Mouse (Mus musculus) layer of hippocampus, postnatal 10 days (tissue): ENCODE measurements at regions not wholly inside any gene's neighbourhood (a gene's known extent, or its start where the extent isn't known, plus 50 kb on each side); places are given as distances from the start of the nearest gene placed in this dataset.
A peak's percentile ranks its signal among the peaks of the same experiment; 100 is the strongest.

Source experiments
- DNase-seq, 2 experiments: peaks; one replicate each; pipeline ENCODE4 v3.0.0; 2021; ENCODE audit warnings: low spot score in 2 of 2

GRCm38 (mm10) chr4:70844742-70845141 lies 309.9 kb upstream of the Megf9 start:
- DNase-seq: no peak

DNA sequence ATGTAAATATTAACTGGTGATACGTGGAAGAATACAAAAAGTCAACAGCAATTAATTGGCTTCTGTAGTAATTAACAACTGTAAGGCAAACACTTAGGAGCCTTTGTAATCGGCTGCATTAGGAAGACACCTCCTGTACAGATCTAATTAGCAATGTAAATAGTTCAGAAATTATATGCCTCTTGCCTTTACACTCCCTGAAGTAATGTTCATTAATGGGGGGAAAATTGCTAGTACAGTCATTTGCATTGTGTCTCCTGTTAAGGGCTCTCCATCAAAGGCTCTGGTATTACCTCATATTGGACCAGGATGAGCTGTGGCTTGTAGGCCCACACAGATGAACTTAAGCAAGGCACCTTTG lies 276.1 kb upstream of the Megf9 start:
- no peak for DNase-seq

GRCm38 (mm10) chr4:70810311-70810955 lies 275.6 kb upstream of the Megf9 start:
- DNase-seq: no peak

DNA sequence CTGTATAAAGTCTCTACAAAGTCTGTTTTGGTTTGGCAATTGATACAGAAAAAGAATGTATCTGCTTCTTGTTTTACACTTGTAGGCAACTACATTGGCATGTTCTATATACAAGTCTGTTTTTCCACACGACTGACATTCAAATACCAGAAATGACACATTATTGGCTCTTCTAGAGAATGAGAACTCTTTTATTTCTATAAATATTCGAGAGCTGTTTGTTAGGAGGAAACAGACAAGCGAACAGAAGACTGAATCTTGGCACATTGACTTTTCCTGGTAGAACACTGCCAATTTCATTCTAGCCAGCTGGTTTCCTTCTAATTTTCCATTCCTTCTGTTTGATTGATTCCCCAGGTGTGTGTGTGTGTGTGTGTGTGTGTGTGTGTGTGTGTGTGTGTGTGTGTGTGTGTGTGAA lies 270.1 kb upstream of the Megf9 start:
- peak; percentile 30 to 40 for DNase-seq

DNA sequence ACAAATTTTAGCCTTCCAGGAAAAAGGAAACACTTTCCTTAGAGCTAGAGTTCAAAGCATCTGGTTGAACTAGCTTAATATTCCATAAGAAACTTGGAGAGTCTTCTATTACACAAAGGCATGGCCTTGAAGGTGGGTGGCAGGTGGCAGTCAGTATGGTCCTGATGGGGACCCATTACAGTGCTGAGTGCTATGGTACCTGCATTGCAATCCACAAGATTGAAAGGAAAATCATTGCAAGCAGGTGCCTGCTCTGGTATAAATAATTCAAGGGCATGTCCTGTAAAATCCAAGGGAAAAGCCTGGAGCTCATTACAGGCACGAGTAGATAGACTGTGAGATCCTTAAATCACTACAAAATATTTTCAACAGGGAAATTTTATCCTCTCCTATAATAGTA lies 263.7 kb upstream of the Megf9 start:
- no peak for DNase-seq

DNA sequence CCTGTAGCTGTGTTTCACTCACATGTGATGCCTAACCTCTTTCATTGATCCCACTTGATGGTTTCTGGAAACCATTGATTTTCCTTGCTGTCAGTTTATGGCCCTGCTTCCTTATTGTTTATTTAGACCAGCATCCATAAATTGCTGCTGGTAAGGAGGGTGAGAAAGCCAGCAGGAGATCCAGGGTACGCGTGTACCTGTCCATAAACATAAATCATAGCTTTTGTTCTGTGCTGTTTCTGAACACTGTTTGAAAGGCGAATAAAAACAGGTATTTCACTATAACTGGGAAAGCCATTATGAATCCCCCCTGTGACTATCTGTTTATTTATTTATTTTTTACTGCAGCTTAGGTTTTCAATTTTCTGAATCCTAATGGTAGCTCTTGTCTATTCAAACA lies 263.1 kb upstream of the Megf9 start:
- DNase-seq: no peak

- DNase-seq: no peak
These were observed 248.7 kb upstream of the Megf9 start for GRCm38 (mm10) chr4:70783487-70783886.

GRCm38 (mm10) chr4:70781591-70781990 lies 246.8 kb upstream of the Megf9 start:
- no peak for DNase-seq

DNA sequence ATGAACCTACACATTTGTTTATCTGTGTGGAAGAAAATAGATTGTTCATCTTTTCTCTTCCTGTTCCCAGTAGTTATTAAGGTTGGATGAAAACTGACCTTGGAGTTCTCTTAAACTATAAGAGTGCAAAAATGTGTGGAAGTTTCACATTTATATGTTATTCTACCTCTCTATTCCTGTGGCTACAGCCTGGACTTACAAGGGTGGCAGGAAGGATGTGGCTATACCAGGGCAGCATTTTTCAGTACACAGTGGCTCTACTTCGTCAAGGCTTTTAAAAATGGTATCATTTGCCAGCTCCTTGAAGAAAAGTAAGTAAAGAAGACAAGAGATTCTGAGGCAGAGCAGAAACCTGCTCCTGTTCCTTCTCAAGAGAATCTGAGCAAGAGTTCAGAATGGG lies 241.5 kb upstream of the Megf9 start:
- DNase-seq: no peak

GRCm38 (mm10) chr4:70743425-70743824 lies 208.6 kb upstream of the Megf9 start:
- no peak for DNase-seq

- no peak for DNase-seq
These were observed 207.2 kb upstream of the Megf9 start for GRCm38 (mm10) chr4:70742002-70742401.

GRCm38 (mm10) chr4:70741121-70741520 lies 206.3 kb upstream of the Megf9 start:
- DNase-seq: no peak

DNA sequence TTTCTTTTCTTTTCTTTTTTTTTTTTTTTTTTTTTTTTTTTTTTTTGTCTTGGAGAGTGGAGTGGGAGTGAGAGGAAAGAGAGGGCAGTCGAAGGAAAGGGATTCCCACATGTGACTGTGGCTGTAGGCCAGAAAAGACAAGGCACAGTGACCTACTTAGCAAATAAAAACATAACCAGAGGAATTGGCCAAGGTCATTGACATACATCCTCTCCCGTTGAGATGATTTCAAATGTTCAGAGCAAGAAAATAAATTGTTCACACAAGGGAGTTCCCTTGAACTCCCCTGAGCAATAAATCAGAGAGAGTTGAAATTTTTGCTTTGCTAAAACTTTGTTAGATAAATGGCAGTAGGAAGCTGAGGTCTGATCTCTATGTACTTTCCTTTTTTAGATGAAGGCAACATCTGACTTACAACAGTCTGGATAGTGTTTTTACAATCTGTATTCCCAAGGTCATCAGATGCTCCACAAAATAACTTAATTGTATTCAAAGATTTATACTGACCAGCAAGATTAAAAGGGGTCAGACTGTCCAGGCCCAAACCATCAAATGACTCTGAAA lies 174.4 kb upstream of the Megf9 start:
- no peak for DNase-seq

DNA sequence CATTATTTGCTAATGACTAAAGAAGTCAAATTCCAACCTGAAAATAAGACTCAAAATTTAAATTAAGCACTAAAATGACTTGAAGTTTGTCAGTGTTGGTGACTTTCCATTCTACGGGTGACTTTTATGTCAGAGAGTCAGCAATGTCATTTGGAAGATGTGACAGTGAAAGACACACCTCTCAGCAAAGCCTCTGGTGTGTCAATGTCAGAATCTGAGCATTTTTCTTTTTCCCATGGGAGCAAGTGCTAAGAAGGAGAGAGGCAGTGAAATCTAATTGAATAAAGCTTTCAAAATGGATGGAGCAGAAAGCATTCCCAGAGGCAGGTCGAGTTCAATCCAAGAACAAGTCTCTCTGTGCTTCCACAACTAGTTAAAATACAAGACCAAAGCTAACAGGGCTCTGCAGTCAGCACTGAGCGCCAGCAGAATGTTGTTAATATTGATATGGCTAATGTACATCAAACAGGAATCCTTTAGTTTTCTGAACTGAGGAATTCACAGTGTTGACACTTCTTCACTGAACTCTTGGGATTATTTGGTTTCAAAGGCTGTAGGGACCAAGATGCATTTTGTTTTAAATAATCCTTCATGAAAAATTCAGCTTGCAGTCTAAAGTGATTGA lies 170.4 kb upstream of the Megf9 start:
- DNase-seq: no peak

DNA sequence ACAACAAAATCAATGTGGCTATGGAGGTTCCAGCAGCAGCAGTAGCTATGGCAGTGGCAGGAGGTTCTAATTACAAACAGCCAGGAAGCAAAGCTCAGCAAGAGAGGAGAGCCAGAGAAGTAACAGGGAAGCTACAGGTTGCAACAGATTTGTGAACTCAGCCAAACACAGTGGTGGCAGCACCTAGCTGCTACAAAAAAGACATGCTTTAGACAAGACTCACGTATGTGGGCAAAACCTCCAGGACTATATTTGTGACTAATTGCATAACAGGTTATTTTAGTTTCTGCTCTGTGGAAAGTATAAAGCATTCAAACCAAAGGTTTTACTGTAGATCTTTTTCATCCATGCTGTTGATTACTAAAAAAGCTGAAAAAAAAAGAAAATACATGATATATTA lies 166.1 kb upstream of the Megf9 start:
- DNase-seq: no peak

- DNase-seq: no peak
These were observed 129.4 kb upstream of the Megf9 start for GRCm38 (mm10) chr4:70664181-70664580.

DNA sequence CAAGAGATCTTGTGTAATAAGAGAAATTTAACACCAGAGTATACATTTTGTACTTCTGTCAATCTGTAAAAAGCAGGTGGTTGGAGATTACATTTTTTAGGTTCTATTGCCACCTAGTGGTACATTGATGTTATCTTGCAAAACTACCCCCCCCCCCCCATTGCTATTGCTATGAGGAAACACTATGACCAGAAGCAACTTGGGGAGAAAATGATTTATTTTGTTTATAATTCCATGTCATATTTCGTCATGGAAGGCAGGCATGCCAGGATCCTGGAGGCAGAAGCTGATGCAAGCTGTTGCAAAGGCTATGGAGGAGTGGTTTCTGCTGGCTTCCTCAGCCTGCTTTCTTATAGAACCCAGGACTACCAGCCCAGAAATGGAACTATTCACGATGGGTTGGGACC lies 86.6 kb upstream of the Megf9 start:
- peak in 1 of 2 experiments; percentile 8 for DNase-seq

- peak in 1 of 2 experiments; percentile 7 for DNase-seq
These were observed 85.0 kb upstream of the Megf9 start for GRCm38 (mm10) chr4:70619636-70620287.

DNA sequence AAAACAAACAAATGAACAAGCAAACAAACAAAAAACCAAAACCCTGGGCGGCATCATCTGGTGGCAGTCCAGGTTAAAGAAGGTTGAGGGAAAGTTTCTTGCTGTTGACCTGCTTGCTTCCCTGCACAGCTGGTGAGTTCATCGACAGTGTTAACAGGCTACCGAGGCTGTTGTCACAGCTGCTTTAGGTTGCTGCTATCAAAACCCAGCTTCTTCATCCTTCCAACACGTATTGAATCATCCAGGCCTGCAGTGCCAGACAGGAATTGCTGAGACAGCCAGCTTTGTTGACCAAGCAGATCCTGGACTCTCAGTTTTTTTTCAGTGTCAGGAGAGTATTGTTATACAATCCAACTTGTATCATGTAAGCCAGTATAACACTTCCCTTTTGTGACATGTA lies 81.0 kb upstream of the Megf9 start:
- no peak for DNase-seq

GRCm38 (mm10) chr4:70614411-70614810 lies 79.6 kb upstream of the Megf9 start:
- no peak for DNase-seq

GRCm38 (mm10) chr4:70603209-70603852 lies 68.5 kb upstream of the Megf9 start:
- peak; percentile 42 to 55 for DNase-seq

DNA sequence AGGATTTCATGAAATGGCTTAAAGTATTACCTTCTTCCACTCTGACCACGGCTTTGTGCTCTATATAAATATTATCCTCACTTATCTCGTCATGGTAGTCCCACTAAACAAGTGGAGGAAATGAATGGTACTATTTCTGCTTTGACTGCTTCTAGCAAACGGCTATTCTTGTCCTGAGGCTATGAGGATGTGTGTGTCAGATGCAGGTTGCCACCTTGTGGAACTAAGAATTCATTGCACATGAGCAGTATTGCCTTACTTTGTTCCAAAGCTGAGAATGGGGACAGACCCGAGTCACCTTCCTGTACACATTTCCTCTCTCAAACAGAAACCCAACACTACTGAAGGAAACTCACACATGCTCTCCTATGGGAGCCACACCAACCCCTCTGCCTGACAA lies 66.5 kb upstream of the Megf9 start:
- peak in 1 of 2 experiments; percentile 34 for DNase-seq
